Mouse (Mus musculus): ENCODE results near the gene Iqschfp. TPM values are rescaled to one million over a fixed set of nuclear protein-coding genes. Genes with fewer than 3 reads are reported as not detected.

Iqschfp gene
- polyA plus RNA-seq, 1 experiment from 2014 or later: not detected

DNA sequence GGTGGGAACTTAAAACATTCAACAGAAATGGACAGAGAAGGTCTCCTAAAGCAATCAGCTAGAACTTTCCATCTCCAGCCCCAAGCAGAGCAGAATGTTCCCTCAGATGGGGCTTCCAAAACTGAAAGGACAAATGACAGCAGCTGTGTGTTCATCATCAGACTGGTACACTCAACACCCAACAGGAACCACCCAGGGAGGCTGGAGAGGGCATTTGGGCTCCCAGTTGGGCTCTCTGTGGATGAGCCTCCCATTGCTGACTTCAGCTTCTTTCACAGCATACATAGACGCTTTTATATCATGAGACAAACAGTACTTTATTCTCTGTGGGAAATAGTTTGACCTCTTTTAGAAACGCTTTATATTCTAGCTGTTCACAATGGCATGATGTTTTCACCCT lies 464.5 kb downstream of the Iqschfp start:
- ATAC-seq: no peak
- no peak overlapping the region for H3K9ac ChIP-seq (ENCODE audit: low read depth, low read length)
- H3K4me1 ChIP-seq (ENCODE audit: control insufficient read depth, insufficient read depth, low read length): no peaks in the 10 kb centered on the region
- WGBS: 80% methylated on average over 2 of the region's 2 CpGs
- H3K27me3 ChIP-seq (replicated peaks; ENCODE audit: control insufficient read depth, insufficient read depth, low read length): no peaks in the 10 kb centered on the region
- H3K4me2 ChIP-seq (ENCODE audit: low read depth, low read length): no peak overlapping the region
- no peak overlapping the region for H3K27ac ChIP-seq (ENCODE audit: low read length)
- H3K36me3 ChIP-seq (ENCODE audit: control insufficient read depth, insufficient read depth, low read length): no peaks in the 10 kb centered on the region
- H3K9me3 ChIP-seq (ENCODE audit: control insufficient read depth, low read length): no peaks in the 10 kb centered on the region
- H3K4me3 ChIP-seq (ENCODE audit: low read length): no peak overlapping the region

DNA sequence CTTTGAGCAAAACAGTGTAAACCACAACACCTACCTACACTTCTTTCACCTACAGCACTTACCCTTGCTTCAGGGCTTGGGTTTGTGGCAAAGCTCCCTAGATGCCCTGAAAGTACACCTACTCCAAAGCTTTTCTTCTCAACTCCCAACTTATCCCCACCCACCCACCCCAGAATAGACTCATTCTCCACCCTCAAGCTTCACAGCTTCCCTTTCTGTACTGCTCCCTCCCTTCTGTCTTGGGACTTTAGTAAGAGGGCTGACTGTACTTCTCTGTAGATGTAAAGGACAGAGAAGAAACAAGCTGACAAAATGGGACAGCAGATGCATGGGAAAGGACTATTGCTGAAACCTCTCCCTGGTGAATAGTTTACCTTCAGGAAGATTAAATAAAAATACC lies 476.0 kb downstream of the Iqschfp start:
- no peak for ATAC-seq
- H3K36me3 ChIP-seq (ENCODE audit: control insufficient read depth, insufficient read depth, low read length): no peaks in the 10 kb centered on the region
- H3K27ac ChIP-seq (ENCODE audit: low read length): no peak overlapping the region
- no peak overlapping the region for H3K9ac ChIP-seq (ENCODE audit: low read depth, low read length)
- H3K4me1 ChIP-seq (ENCODE audit: control insufficient read depth, insufficient read depth, low read length): no peaks in the 10 kb centered on the region
- H3K4me2 ChIP-seq (ENCODE audit: low read depth, low read length): no peak overlapping the region
- no peak overlapping the region for H3K4me3 ChIP-seq (ENCODE audit: low read length)
- no peaks in the 10 kb centered on the region for H3K27me3 ChIP-seq (replicated peaks; ENCODE audit: control insufficient read depth, insufficient read depth, low read length)
- H3K9me3 ChIP-seq (ENCODE audit: control insufficient read depth, low read length): no peaks in the 10 kb centered on the region

DNA sequence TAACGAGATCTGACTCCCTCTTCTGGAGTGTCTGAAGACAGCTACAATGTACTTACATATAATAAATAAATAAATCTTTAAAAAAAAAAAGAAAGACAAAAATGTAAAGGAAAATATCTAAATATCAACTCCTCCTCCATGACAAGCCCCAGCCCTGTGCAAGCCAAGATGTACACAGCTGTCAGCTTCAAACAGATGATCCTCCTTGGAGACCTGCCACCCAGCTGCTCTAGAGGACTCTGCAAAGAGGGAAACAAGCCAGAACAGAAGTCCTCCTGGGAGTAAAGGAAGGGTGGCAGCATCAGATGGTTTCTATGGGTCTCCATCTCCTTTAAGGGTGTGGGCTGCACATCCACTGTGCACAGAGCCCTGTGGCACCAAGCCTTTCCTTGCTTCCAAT lies 480.9 kb downstream of the Iqschfp start:
- WGBS: no CpG with 5 or more reads among the region's 1 CpGs
- H3K36me3 ChIP-seq (ENCODE audit: control insufficient read depth, insufficient read depth, low read length): no peaks in the 10 kb centered on the region
- no peak overlapping the region for H3K4me2 ChIP-seq (ENCODE audit: low read depth, low read length)
- no peak for ATAC-seq
- H3K27ac ChIP-seq (ENCODE audit: low read length): no peak overlapping the region
- no peaks in the 10 kb centered on the region for H3K9me3 ChIP-seq (ENCODE audit: control insufficient read depth, low read length)
- H3K4me3 ChIP-seq (ENCODE audit: low read length): no peak overlapping the region
- no peaks in the 10 kb centered on the region for H3K27me3 ChIP-seq (replicated peaks; ENCODE audit: control insufficient read depth, insufficient read depth, low read length)
- H3K4me1 ChIP-seq (ENCODE audit: control insufficient read depth, insufficient read depth, low read length): peaks cover 4% of the 10 kb centered on the region; the same call in 1 of the 2 replicates
- no peak overlapping the region for H3K9ac ChIP-seq (ENCODE audit: low read depth, low read length)

DNA sequence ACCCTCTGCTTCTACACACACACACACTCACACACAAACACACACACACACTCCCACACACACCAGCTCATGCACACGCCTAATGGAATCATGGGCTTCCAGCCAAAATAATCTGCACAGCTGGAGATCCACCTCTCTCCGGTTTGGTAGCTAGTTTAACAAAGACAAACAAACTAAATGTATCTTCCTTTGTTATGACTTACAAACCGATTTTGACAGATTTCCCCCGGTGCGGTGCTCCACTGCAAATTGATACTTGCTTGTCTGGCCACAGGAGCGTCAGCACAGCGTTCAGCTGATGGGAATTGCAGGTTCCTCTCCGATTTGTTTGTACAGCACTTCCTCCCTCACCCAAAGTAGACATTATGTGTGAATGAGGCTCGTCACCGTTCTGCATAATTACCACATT lies 483.1 kb downstream of the Iqschfp start:
- Histone ChIP-seq H3K9me3 (ENCODE audit: control insufficient read depth, low read length) (no peaks in the 10 kb centered on the region), H3K27me3 (replicated peaks; ENCODE audit: control insufficient read depth, insufficient read depth, low read length) (no peaks in the 10 kb centered on the region), H3K4me1 (ENCODE audit: control insufficient read depth, insufficient read depth, low read length) (peaks cover 6% of the 10 kb centered on the region; the same call in 1 of the 2 replicates), H3K36me3 (ENCODE audit: control insufficient read depth, insufficient read depth, low read length) (no peaks in the 10 kb centered on the region), H3K4me3 (ENCODE audit: low read length) (no peak overlapping the region), H3K4me2 (ENCODE audit: low read depth, low read length) (no peak overlapping the region), H3K9ac (ENCODE audit: low read depth, low read length) (no peak overlapping the region), H3K27ac (ENCODE audit: low read length) (no peak overlapping the region)
- no peak for ATAC-seq
- WGBS: 26% methylated on average over 10 of the region's 10 CpGs

DNA sequence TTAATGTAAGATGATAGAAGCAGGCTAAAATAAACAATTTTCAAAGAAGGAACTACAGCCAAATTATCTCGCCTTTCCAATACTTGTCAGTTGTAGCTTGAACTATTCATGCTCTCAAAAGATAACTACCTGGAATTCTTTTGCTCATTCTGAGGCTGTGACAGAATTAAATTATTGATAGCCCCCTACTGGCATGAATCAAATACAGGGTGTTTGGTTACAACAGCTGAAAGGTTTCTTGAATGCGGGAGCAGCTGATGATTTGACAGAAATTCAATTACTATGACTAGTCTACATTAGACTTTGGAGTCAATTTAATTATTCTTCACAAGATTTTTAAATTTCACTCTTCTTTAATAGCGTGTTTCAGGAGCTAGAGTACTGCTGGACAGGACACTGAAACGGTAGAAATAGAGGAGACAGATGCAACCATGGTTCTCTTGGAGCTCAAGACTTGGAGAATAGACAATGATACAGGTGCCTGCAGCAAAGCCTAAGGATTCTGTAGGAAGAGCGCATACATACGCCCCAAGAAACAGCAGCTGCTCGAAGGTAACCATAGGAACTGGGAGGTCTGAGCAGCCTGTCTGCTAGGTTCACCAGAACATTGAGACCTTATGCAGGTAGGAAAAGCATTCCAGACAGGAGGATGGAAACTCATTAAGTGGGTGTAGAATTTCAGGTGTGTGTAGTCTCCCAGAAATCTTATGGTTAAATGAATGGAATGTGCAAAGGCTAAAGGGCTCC lies 485.6 kb downstream of the Iqschfp start:
- peaks cover 6% of the 10 kb centered on the region; the same call in 1 of the 2 replicates for H3K4me1 ChIP-seq (ENCODE audit: control insufficient read depth, insufficient read depth, low read length)
- H3K27me3 ChIP-seq (replicated peaks; ENCODE audit: control insufficient read depth, insufficient read depth, low read length): no peaks in the 10 kb centered on the region
- no peak overlapping the region for H3K4me3 ChIP-seq (ENCODE audit: low read length)
- no peaks in the 10 kb centered on the region for H3K36me3 ChIP-seq (ENCODE audit: control insufficient read depth, insufficient read depth, low read length)
- WGBS: 78% methylated on average over 7 of the region's 7 CpGs
- ATAC-seq: no peak
- H3K4me2 ChIP-seq (ENCODE audit: low read depth, low read length): no peak overlapping the region
- no peaks in the 10 kb centered on the region for H3K9me3 ChIP-seq (ENCODE audit: control insufficient read depth, low read length)
- no peak overlapping the region for H3K9ac ChIP-seq (ENCODE audit: low read depth, low read length)
- no peak overlapping the region for H3K27ac ChIP-seq (ENCODE audit: low read length)

DNA sequence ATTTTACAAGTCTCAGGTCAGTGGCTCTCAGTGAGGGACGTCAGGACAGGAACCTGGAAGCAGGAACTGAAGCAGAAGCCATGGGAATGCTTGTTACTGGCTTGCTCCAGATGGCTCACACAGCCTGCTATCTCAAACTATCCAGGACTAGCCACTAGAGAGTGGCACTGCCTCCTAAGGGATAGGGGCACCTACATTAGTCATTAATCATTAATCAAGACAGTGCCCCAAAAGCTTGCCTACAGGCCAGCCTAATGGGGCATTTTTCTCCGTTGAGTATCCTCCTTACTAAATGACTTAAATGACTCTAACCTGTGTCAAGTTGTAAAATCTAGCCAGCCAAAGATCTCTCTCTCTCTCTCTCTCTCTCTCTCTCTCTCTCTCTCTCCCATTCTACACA lies 486.8 kb downstream of the Iqschfp start:
- peak; percentile 76 for ATAC-seq
- 60% methylated on average over 2 of the region's 2 CpGs for WGBS
- no peaks in the 10 kb centered on the region for H3K36me3 ChIP-seq (ENCODE audit: control insufficient read depth, insufficient read depth, low read length)
- no peak overlapping the region for H3K9ac ChIP-seq (ENCODE audit: low read depth, low read length)
- H3K4me2 ChIP-seq (ENCODE audit: low read depth, low read length): no peak overlapping the region
- H3K4me1 ChIP-seq (ENCODE audit: control insufficient read depth, insufficient read depth, low read length): peaks cover 6% of the 10 kb centered on the region; the same call in 1 of the 2 replicates
- peak overlapping the region; percentile 14; the same call in 1 of the 2 replicates for H3K27ac ChIP-seq (ENCODE audit: low read length)
- H3K27me3 ChIP-seq (replicated peaks; ENCODE audit: control insufficient read depth, insufficient read depth, low read length): no peaks in the 10 kb centered on the region
- H3K9me3 ChIP-seq (ENCODE audit: control insufficient read depth, low read length): no peaks in the 10 kb centered on the region
- no peak overlapping the region for H3K4me3 ChIP-seq (ENCODE audit: low read length)

DNA sequence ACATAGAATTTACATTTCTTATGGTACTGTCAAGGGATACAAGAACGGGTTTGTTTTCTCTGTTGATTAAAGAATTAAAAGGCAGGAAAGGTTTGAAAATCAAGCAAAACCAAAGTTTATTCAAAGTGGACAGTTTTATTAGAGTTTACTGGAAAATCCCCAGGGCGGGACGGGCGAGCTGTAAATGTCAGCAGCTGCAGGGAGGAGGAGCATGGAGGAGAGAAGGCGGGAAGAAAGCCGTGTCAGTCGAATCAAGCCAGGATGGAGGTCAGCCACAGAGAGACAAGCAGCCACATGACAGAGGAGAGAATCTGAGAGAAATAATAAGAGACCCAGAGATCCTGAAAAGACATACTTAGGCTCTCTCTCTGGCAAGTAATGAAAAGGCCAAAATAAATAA lies 487.2 kb downstream of the Iqschfp start:
- no peak overlapping the region for H3K4me3 ChIP-seq (ENCODE audit: low read length)
- 25% methylated on average over 7 of the region's 7 CpGs for WGBS
- peak; percentile 73; the same call in 1 of the 2 replicates for ATAC-seq
- no peaks in the 10 kb centered on the region for H3K27me3 ChIP-seq (replicated peaks; ENCODE audit: control insufficient read depth, insufficient read depth, low read length)
- H3K4me1 ChIP-seq (ENCODE audit: control insufficient read depth, insufficient read depth, low read length): peaks cover 6% of the 10 kb centered on the region; the same call in 1 of the 2 replicates
- no peak overlapping the region for H3K27ac ChIP-seq (ENCODE audit: low read length)
- H3K36me3 ChIP-seq (ENCODE audit: control insufficient read depth, insufficient read depth, low read length): no peaks in the 10 kb centered on the region
- no peak overlapping the region for H3K4me2 ChIP-seq (ENCODE audit: low read depth, low read length)
- H3K9ac ChIP-seq (ENCODE audit: low read depth, low read length): no peak overlapping the region
- no peaks in the 10 kb centered on the region for H3K9me3 ChIP-seq (ENCODE audit: control insufficient read depth, low read length)

DNA sequence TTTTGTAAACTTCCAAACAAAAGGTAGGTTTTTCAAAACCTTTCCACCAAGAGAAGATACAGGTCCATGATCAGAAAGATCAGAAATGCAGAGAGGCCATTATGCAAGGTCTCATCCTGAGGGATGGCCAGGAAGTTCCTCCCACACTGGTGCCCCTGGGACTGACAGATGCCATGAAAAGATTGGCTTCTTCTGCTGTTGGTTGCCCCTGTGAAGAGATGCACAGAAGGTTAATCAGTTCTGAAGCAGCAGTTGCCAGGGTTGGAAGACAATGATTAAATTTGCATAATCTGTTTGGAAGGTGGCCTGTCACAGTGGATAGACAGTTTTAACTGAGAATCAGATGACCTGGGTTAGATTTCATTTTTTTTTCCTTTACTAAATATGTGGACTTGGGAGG lies 491.6 kb downstream of the Iqschfp start:
- Histone ChIP-seq H3K27ac (ENCODE audit: low read length) (no peak overlapping the region), H3K27me3 (replicated peaks; ENCODE audit: control insufficient read depth, insufficient read depth, low read length) (no peaks in the 10 kb centered on the region), H3K9ac (ENCODE audit: low read depth, low read length) (no peak overlapping the region), H3K4me3 (ENCODE audit: low read length) (no peak overlapping the region), H3K9me3 (ENCODE audit: control insufficient read depth, low read length) (no peaks in the 10 kb centered on the region), H3K4me1 (ENCODE audit: control insufficient read depth, insufficient read depth, low read length) (0 out of 2 replicates have a peak, but pooled peaks cover 2% of the 10 kb centered on the region), H3K36me3 (ENCODE audit: control insufficient read depth, insufficient read depth, low read length) (no peaks in the 10 kb centered on the region), H3K4me2 (ENCODE audit: low read depth, low read length) (no peak overlapping the region)
- no peak for ATAC-seq

DNA sequence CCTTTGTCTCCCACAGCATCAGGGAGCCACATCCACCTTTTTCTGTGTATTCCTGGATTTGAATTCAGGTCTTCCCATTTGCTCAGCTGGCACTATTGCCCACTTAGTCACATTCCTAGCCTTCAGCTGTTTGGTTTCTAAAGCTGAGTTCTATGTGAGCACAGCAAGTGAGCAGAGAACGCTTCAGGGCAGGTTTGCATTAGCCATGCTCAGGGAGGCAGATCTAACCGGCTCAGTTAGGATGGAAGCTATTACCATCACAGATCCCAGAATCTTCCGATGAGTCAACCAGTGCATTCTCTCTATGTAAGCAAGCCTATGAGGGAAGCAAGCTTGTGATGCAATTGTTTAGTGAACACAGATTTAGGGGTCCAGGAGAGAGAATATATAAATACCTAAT lies 493.5 kb downstream of the Iqschfp start:
- no peak overlapping the region for H3K4me2 ChIP-seq (ENCODE audit: low read depth, low read length)
- no peak overlapping the region for H3K27ac ChIP-seq (ENCODE audit: low read length)
- no peaks in the 10 kb centered on the region for H3K27me3 ChIP-seq (replicated peaks; ENCODE audit: control insufficient read depth, insufficient read depth, low read length)
- WGBS: 86% methylated on average over 3 of the region's 3 CpGs
- no peaks in the 10 kb centered on the region for H3K9me3 ChIP-seq (ENCODE audit: control insufficient read depth, low read length)
- H3K4me3 ChIP-seq (ENCODE audit: low read length): no peak overlapping the region
- no peak for ATAC-seq
- no peaks in the 10 kb centered on the region for H3K36me3 ChIP-seq (ENCODE audit: control insufficient read depth, insufficient read depth, low read length)
- no peak overlapping the region for H3K9ac ChIP-seq (ENCODE audit: low read depth, low read length)
- H3K4me1 ChIP-seq (ENCODE audit: control insufficient read depth, insufficient read depth, low read length): no peaks in the 10 kb centered on the region

DNA sequence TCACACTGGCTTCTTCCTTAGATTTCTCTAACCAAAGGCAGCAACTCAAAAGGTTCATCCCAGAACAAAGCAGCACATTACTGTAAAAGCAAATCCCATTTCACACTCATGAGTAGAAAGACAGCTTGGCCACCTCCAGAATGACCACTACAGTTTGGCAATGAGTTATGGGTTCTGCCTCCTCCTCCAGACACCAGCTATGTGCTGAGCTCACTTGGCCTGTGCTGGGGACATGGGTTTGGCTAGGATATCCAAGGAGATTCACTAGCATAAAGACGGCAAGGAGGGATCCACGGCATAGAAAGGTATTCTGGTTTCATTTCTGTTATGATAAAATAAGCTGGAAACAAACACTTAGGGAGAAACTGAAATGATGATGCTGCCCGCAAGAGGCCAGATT lies 496.0 kb downstream of the Iqschfp start:
- WGBS: 86% methylated on average over 3 of the region's 3 CpGs
- no peaks in the 10 kb centered on the region for H3K27me3 ChIP-seq (replicated peaks; ENCODE audit: control insufficient read depth, insufficient read depth, low read length)
- H3K9ac ChIP-seq (ENCODE audit: low read depth, low read length): no peak overlapping the region
- no peak overlapping the region for H3K4me3 ChIP-seq (ENCODE audit: low read length)
- H3K4me2 ChIP-seq (ENCODE audit: low read depth, low read length): no peak overlapping the region
- H3K4me1 ChIP-seq (ENCODE audit: control insufficient read depth, insufficient read depth, low read length): no peaks in the 10 kb centered on the region
- ATAC-seq: no peak
- no peak overlapping the region for H3K27ac ChIP-seq (ENCODE audit: low read length)
- H3K9me3 ChIP-seq (ENCODE audit: control insufficient read depth, low read length): no peaks in the 10 kb centered on the region
- H3K36me3 ChIP-seq (ENCODE audit: control insufficient read depth, insufficient read depth, low read length): no peaks in the 10 kb centered on the region

Measured in intestine, embryonic 16.5 days (tissue).